Mouse (Mus musculus) MEL (cell line): ENCODE results near the gene Rnf103. TPM values are rescaled to one million over a fixed set of nuclear protein-coding genes. Genes with fewer than 3 reads are reported as not detected.

Experiments used
- DNase-seq: peaks from one replicate; pipeline ENCODE4 v3.0.0; 2011; ENCODE audit warnings: low read depth, low spot score
- H3K27ac ChIP-seq: 2 replicates; pipeline ENCODE4 v1.5.1; 2012; ENCODE audit warnings: low read depth, mild to moderate bottlenecking, control low read depth, low read length, moderate library complexity; ENCODE audit not compliant: control insufficient read depth
- H3K27me3 ChIP-seq, 2 experiments: fragments of 150-350 bp in 1 of 2; sonication (generic) in 1 of 2; 2 replicates each; pipeline ENCODE4 v1.6.1; 2012; ENCODE audit warnings: low read length in 2 of 2, mild to moderate bottlenecking in 2 of 2, improper control_type of control experiment in 1 of 2, moderate library complexity in 1 of 2; ENCODE audit not compliant: insufficient read depth in 2 of 2, control insufficient read depth in 1 of 2
- H3K36me3 ChIP-seq, 2 experiments: 2 replicates each; pipeline ENCODE4 v1.6.1; 2012 to 2014; ENCODE audit warnings: low read length in 2 of 2, improper control_type of control experiment in 1 of 2, inconsistent platforms in 1 of 2, mild to moderate bottlenecking in 1 of 2; ENCODE audit not compliant: insufficient read depth in 2 of 2, control insufficient read depth in 1 of 2
- H3K4me1 ChIP-seq, 2 experiments: fragments of 150-350 bp in 1 of 2; sonication (generic) in 1 of 2; 2 replicates each; pipeline ENCODE4 v1.6.1; 2012; ENCODE audit warnings: low read length in 2 of 2, improper control_type of control experiment in 1 of 2, mild to moderate bottlenecking in 1 of 2; ENCODE audit not compliant: insufficient read depth in 2 of 2, control insufficient read depth in 1 of 2
- H3K4me3 ChIP-seq, 2 experiments: fragments of 150-350 bp in 1 of 2; sonication (generic) in 1 of 2; 2 replicates each; pipeline ENCODE4 v1.5.1; 2012; ENCODE audit warnings: low read depth in 2 of 2, low read length in 2 of 2, mild to moderate bottlenecking in 2 of 2, moderate library complexity in 2 of 2, control low read depth in 1 of 2, improper control_type of control experiment in 1 of 2; ENCODE audit not compliant: control insufficient read depth in 1 of 2, insufficient read depth in 1 of 2
- H3K79me2 ChIP-seq: 2 replicates; pipeline ENCODE4 v1.6.1; 2012; ENCODE audit warnings: mild to moderate bottlenecking, low read length, moderate library complexity; ENCODE audit not compliant: control insufficient read depth, poor library complexity, insufficient read depth
- H3K9ac ChIP-seq: 2 replicates; pipeline ENCODE4 v1.6.1; 2012; ENCODE audit warnings: low read depth, mild to moderate bottlenecking, control low read depth, low read length, moderate library complexity; ENCODE audit not compliant: control insufficient read depth, poor library complexity, severe bottlenecking
- H3K9me3 ChIP-seq: fragments of 150-350 bp; sonication (generic); replicated peaks from 2 replicates; pipeline ENCODE4 v1.6.1; 2012; ENCODE audit warnings: mild to moderate bottlenecking, low read length, improper control_type of control experiment, moderate library complexity; ENCODE audit not compliant: insufficient read depth
- ELF1 ChIP-seq: IDR thresholded peaks from 2 replicates; pipeline ENCODE4 v1.6.1; 2014; ENCODE audit warnings: low read depth, mild to moderate bottlenecking, inconsistent platforms, low read length, improper control_type of control experiment, moderate library complexity
- EP300 ChIP-seq, 2 experiments: IDR thresholded peaks; 2 replicates each; pipeline ENCODE4 v1.6.1; 2011; ENCODE audit warnings: improper control_type of control experiment in 2 of 2, low read length in 2 of 2, low read depth in 1 of 2, mild to moderate bottlenecking in 1 of 2
- ETS1 ChIP-seq: IDR thresholded peaks from 2 replicates; pipeline ENCODE4 v1.6.1; 2012; ENCODE audit warnings: low read depth, mild to moderate bottlenecking, inconsistent platforms, low read length, improper control_type of control experiment, moderate library complexity
- HCFC1 ChIP-seq: IDR thresholded peaks from 2 replicates; pipeline ENCODE4 v1.6.1; 2012; ENCODE audit warnings: low read depth, mild to moderate bottlenecking, inconsistent platforms, low read length, improper control_type of control experiment, moderate library complexity
- KAT2A ChIP-seq: conservative IDR thresholded peaks from 2 replicates; pipeline ENCODE4 v1.6.1; 2012; ENCODE audit warnings: low read depth, low read length, improper control_type of control experiment, inconsistent platforms
- MAFK ChIP-seq: IDR thresholded peaks from 2 replicates; pipeline ENCODE4 v1.6.1; 2011; ENCODE audit warnings: low read depth, mild to moderate bottlenecking, low read length, improper control_type of control experiment, borderline replicate concordance
- MAX ChIP-seq: IDR thresholded peaks from 2 replicates; pipeline ENCODE4 v1.6.1; 2011; ENCODE audit warnings: low read length, improper control_type of control experiment
- MEF2A ChIP-seq: IDR thresholded peaks from 2 replicates; pipeline ENCODE4 v1.6.1; 2014; ENCODE audit warnings: low read depth, mild to moderate bottlenecking, inconsistent platforms, low read length, improper control_type of control experiment; ENCODE audit not compliant: poor library complexity, insufficient replicate concordance, severe bottlenecking; ENCODE audit errors: extremely low read depth
- MXI1 ChIP-seq: IDR thresholded peaks from 2 replicates; pipeline ENCODE4 v1.6.1; 2011; ENCODE audit warnings: mild to moderate bottlenecking, low read depth, low read length, improper control_type of control experiment
- POLR2A ChIP-seq, 2 experiments: IDR thresholded peaks; 2 replicates each; pipeline ENCODE4 v1.6.1; 2011 to 2012; ENCODE audit warnings: low read length in 2 of 2, mild to moderate bottlenecking in 2 of 2, control low read depth in 1 of 2, improper control_type of control experiment in 1 of 2, low read depth in 1 of 2, moderate library complexity in 1 of 2; ENCODE audit not compliant: control insufficient read depth in 1 of 2, insufficient read depth in 1 of 2, poor library complexity in 1 of 2
- POLR2AphosphoS2 ChIP-seq: IDR thresholded peaks from 2 replicates; pipeline ENCODE4 v1.6.1; 2011; ENCODE audit warnings: low read length, improper control_type of control experiment
- RCOR1 ChIP-seq: IDR thresholded peaks from 2 replicates; pipeline ENCODE4 v1.6.1; 2012; ENCODE audit warnings: low read depth, mild to moderate bottlenecking, inconsistent platforms, low read length, improper control_type of control experiment
- TAL1 ChIP-seq: IDR thresholded peaks from 2 replicates; pipeline ENCODE4 v1.6.1; 2012; ENCODE audit warnings: mild to moderate bottlenecking, inconsistent platforms, low read length, moderate library complexity, mixed read lengths
- UBTF ChIP-seq: IDR thresholded peaks from 2 replicates; pipeline ENCODE4 v1.6.1; 2012; ENCODE audit warnings: low read depth, mild to moderate bottlenecking, inconsistent platforms, low read length, improper control_type of control experiment, moderate library complexity, borderline replicate concordance; ENCODE audit not compliant: insufficient read depth
- USF1 ChIP-seq: IDR thresholded peaks from 2 replicates; pipeline ENCODE4 v1.6.1; 2014; ENCODE audit warnings: low read depth, mild to moderate bottlenecking, inconsistent platforms, low read length, improper control_type of control experiment, moderate library complexity
- ZC3H11A ChIP-seq: IDR thresholded peaks from 2 replicates; pipeline ENCODE4 v1.6.1; 2012; ENCODE audit warnings: low read depth, mild to moderate bottlenecking, inconsistent platforms, low read length, improper control_type of control experiment
- ZMIZ1 ChIP-seq: IDR thresholded peaks from 2 replicates; pipeline ENCODE4 v1.6.1; 2012; ENCODE audit warnings: low read depth, mild to moderate bottlenecking, inconsistent platforms, low read length, improper control_type of control experiment, moderate library complexity
- polyA plus RNA-seq, 2 experiments: library from polyadenylated mRNA; stranded (reverse) in 1 of 2; unstranded in 1 of 2; fragments of >175 nt in 1 of 2; fragments of >200 nt in 1 of 2; gene quantifications; 2 replicates each; pipeline versions ENCODE4 v1.2.1 to v1.2.4; 2012; ENCODE audit warnings: low replicate concordance in 2 of 2, low read depth in 1 of 2; ENCODE audit not compliant: insufficient read length in 2 of 2, insufficient read depth in 1 of 2, missing spikeins in 1 of 2
- total RNA-seq: library from RNA; depleted of rRNA; stranded (reverse); fragments of 300-350 nt; gene quantifications from 2 replicates; pipeline ENCODE4 v1.2.3, GENCODE M21; 2012; rRNA removed

The Rnf103 gene
- total and polyA plus RNA-seq, 3 experiments = 3.3 to 4.9 TPM; not detected in 1

DNA sequence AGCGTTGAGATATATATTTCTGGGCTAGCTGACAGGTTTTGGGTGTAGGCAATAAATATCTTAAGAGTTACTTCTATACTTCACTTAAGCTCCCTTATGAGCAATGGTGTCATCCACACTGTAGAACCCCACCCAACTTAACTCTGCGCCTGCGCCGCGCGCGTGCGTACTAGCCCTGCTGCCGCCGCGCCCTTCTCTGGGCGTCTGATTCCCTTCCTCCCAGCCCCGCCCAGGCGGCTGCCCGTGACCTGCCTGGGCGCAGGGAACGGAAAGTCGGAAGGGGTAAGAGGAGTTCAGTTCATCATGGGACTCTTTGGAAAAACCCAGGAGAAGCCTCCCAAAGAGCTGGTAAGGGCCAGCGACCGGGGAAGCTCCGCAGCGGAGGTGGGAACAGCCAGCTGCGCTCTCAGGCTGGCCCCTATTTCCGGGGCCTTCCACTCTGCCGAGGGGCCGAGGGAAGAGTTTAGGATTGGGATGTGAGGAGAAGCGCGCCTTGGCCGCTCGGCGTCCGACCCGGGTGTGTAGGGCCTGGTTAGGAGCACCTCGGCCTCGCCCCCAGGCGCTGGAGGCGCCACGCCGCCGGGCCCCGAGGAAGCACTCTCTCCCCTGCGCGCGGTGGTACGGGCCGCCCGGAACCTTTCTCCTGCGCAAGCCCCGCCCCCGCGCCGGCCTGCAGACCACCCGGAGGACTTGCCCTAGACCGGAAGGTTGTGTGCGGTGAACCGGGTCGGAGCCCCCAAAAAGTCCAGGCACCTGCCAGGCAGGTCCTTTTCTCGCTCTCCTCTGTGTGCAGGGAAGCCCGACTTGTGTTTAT, 50.2 kb downstream of the Rnf103 start, which contains the start of gene Chmp3 (continued):
- TF ChIP-seq UBTF (no peak), ZC3H11A (no peak), HCFC1 (peak; percentile 87), ELF1 (no peak; the same call in 1 of the 2 replicates)

DNA sequence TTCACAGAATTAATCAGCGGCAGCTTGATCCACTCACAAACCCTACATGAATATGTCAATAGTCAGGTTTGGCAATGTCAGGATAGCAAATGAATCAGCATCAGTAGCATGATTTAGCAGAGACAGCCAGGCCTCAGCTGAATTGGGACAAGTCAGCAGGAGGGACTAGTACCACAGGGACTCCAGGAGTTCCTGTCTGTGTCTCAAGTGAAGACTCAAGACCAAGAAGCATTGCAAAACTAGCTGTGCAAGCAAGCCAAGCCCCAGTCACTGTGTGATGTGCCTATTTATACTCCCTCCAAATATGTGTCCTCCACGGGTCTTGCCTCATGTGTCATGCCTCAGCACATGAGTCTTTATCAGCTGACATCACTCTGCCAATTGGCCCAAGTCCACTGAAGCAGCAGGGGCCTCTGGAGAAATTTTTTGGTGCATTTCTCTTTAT, 61.8 kb downstream of the Rnf103 start:
- peaks cover 3 to 6% of the 10 kb centered on the region in 2 experiments for H3K4me1 ChIP-seq
- TF ChIP-seq MXI1 (peak; percentile 69; the same call in 1 of the 2 replicates), ETS1 (peak; percentile 32; the same call in 1 of the 2 replicates), KAT2A (no peak), TAL1 (no peak), MAX (0 out of 2 replicates have a peak, but pooled peaks have one; percentile 17)
- TF ChIP-seq, all 39 proteins: peak for 3
- peak; percentile 53 for DNase-seq
- H3K9ac ChIP-seq = no peak overlapping the region
- no peaks in the 10 kb centered on the region for H3K9me3 ChIP-seq
- H3K79me2 ChIP-seq = no peaks in the 10 kb centered on the region
- no peak overlapping the region for H3K4me3 ChIP-seq
- no peak overlapping the region for H3K27ac ChIP-seq
- H3K36me3 ChIP-seq = peaks cover 0 to 5% of the 10 kb centered on the region in 2 experiments; a peak in 3 of 4 replicates
- no peaks in the 10 kb centered on the region for H3K27me3 ChIP-seq

DNA sequence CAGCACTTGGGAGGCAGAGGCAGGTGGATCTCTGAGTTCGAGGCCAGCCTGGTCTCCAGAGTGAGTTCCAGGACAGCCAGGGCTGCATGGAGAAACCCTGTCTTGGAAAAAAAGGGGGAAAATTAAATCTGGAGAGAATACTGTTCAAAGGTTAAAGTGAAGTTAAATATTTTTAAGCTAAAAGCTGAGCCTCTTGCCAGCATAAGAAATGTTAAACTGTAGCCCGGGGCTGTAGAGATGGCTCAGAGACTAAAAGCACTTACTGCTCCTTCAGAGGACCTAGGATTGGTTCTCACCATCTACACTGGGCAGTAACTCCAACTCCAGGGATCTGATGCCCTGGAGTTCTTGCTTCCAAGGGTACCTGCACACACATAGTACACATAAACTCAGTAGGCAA, 63.1 kb downstream of the Rnf103 start:
- Histone ChIP-seq H3K27me3 (no peaks in the 10 kb centered on the region), H3K4me3 (no peak overlapping the region), H3K9me3 (no peaks in the 10 kb centered on the region), H3K4me1 (peaks cover 3 to 6% of the 10 kb centered on the region in 2 experiments), H3K79me2 (no peaks in the 10 kb centered on the region), H3K27ac (no peak overlapping the region), H3K36me3 (peaks cover 0 to 5% of the 10 kb centered on the region in 2 experiments), H3K9ac (no peak overlapping the region)
- TF ChIP-seq USF1 (no peak), TAL1 (no peak), RCOR1 (no peak), MEF2A (no peak), POLR2A (IDR thresholded peaks at IDR 0.05; ENCODE audit: control insufficient read depth in 1 of 2, insufficient read depth in 1 of 2, low read depth in 1 of 2, low read length in 2 of 2, poor library complexity in 1 of 2) (no peak), POLR2AphosphoS2 (no peak), ZMIZ1 (no peak), EP300 (IDR thresholded peaks at IDR 0.05; ENCODE audit: low read depth in 1 of 2, low read length in 2 of 2) (no peak), MAFK (no peak), UBTF (no peak)
- DNase-seq = no peak

Other genes with a start within 250 kb of the Rnf103 start
- 19.3 and 25.8 TPM in 2 replicates for gene Krcc1, start 222.2 kb upstream of the Rnf103 start, total RNA-seq
- 10 to 100 TPM in 1 of 2 experiments, not detected in 1; 31.6 TPM for gene Krcc1, start 222.2 kb upstream of the Rnf103 start, polyA plus RNA-seq
- 0.07 TPM in 1 of 2 replicates, not detected in the other for gene Smyd1, start 171.7 kb upstream of the Rnf103 start, total RNA-seq
- gene Smyd1, start 171.7 kb upstream of the Rnf103 start, polyA plus RNA-seq = under 1 TPM in 1 of 2 experiments, not detected in 1; 0.19 TPM
- not detected in 2 replicates for gene Cd8b1, start 171.1 kb upstream of the Rnf103 start, total RNA-seq
- not detected for gene Cd8b1, start 171.1 kb upstream of the Rnf103 start, polyA plus RNA-seq
- not detected in 2 replicates for gene Cd8a, start 120.5 kb upstream of the Rnf103 start, total RNA-seq
- gene Cd8a, start 120.5 kb upstream of the Rnf103 start, polyA plus RNA-seq = not detected
- 22.2 and 22.6 TPM in 2 replicates for gene Rmnd5a, start 53.3 kb upstream of the Rnf103 start, total RNA-seq
- 100 to 1,000 TPM in 1 of 2 experiments, 10 to 100 TPM in 1; 23.3 to 497 TPM for gene Rmnd5a, start 53.3 kb upstream of the Rnf103 start, polyA plus RNA-seq
- gene Chmp3, start 49.9 kb downstream of the Rnf103 start, total RNA-seq = 41.7 and 42.7 TPM in 2 replicates
- gene Chmp3, start 49.9 kb downstream of the Rnf103 start, polyA plus RNA-seq = 10 to 100 TPM in 1 of 2 experiments, not detected in 1; 69.3 TPM
- 14.4 and 27.2 TPM in 2 replicates for gene Kdm3a, start 139.1 kb downstream of the Rnf103 start, total RNA-seq
- gene Kdm3a, start 139.1 kb downstream of the Rnf103 start, polyA plus RNA-seq = 10 to 100 TPM in 1 of 2 experiments, not detected in 1; 35.5 TPM
- gene Reep1, start 213.7 kb downstream of the Rnf103 start, total RNA-seq = 0.07 and 0.12 TPM in 2 replicates
- gene Reep1, start 213.7 kb downstream of the Rnf103 start, polyA plus RNA-seq = under 1 TPM in 1 of 2 experiments, not detected in 1; 0.36 TPM